Mouse (Mus musculus) heart, embryonic 11.5 days (tissue): ENCODE data around the gene Tgif2. TPM values are rescaled to one million over a fixed set of nuclear protein-coding genes. Genes with fewer than 3 reads are reported as not detected.
A peak's percentile ranks its signal among the peaks of the same experiment; 100 is the strongest.

Experiments used
- ATAC-seq: fragments of 200-750 bp; cut with Nextera tagmentation; replicated peaks from 2 replicates; pipeline ENCODE4 v1.8.0; 2017; ENCODE audit warnings: moderate library complexity; ENCODE audit not compliant: insufficient number of reproducible peaks, low FRiP score, low TSS enrichment
- H3K27ac ChIP-seq: fragments of 300-500 bp; sonication (generic); 2 replicates; pipeline ENCODE4 v1.5.1; 2014; ENCODE audit warnings: mild to moderate bottlenecking, low read depth, low read length
- H3K27me3 ChIP-seq: fragments of 300-500 bp; sonication (generic); 2 replicates; pipeline ENCODE4 v1.6.1; 2014; ENCODE audit warnings: mild to moderate bottlenecking, low read length, mixed read lengths; ENCODE audit not compliant: control insufficient read depth, insufficient read depth
- H3K36me3 ChIP-seq: fragments of 300-500 bp; sonication (generic); 2 replicates; pipeline ENCODE4 v1.6.1; 2014; ENCODE audit warnings: mild to moderate bottlenecking, low read length, moderate library complexity, mixed read lengths; ENCODE audit not compliant: control insufficient read depth, insufficient read depth
- H3K4me1 ChIP-seq: fragments of 300-500 bp; sonication (generic); 2 replicates; pipeline ENCODE4 v1.6.1; 2014; ENCODE audit warnings: low read length; ENCODE audit not compliant: control insufficient read depth, insufficient read depth
- H3K4me2 ChIP-seq: fragments of 300-500 bp; sonication (generic); 2 replicates; pipeline ENCODE4 v1.6.1; 2014; ENCODE audit warnings: mild to moderate bottlenecking, moderate library complexity
- H3K4me3 ChIP-seq: fragments of 300-500 bp; sonication (generic); 2 replicates; pipeline ENCODE4 v1.5.1; 2014; ENCODE audit warnings: low read depth, low read length
- H3K9ac ChIP-seq: fragments of 300-500 bp; sonication (generic); 2 replicates; pipeline ENCODE4 v1.6.1; 2014; ENCODE audit warnings: mild to moderate bottlenecking, low read depth, low read length, moderate library complexity
- H3K9me3 ChIP-seq: fragments of 300-500 bp; sonication (generic); replicated peaks from 2 replicates; pipeline ENCODE4 v1.6.1; 2016; ENCODE audit warnings: low read length; ENCODE audit not compliant: control insufficient read depth
- WGBS: fragments of 180-500 bp; shearing (Covaris S2); extraction: QIAGEN DNeasy Blood & Tissue Kit; methylation state at CpG from one replicate; pipeline ENCODE4 v1.1.7; 2014; ENCODE audit not compliant: insufficient replicate concordance; 5-methylcytosine and 5-hydroxymethylcytosine counted together
- polyA plus RNA-seq: library from polyadenylated mRNA; unstranded; fragments of >200 nt; fragmentation: Nextera tagmentation; extraction: Ambion mirVana; gene quantifications from 2 replicates; pipeline ENCODE4 v1.2.1, GENCODE M21; 2014

Tgif2 gene
- polyA plus RNA-seq, 1 experiment from 2014 or later = 42.7 TPM

DNA sequence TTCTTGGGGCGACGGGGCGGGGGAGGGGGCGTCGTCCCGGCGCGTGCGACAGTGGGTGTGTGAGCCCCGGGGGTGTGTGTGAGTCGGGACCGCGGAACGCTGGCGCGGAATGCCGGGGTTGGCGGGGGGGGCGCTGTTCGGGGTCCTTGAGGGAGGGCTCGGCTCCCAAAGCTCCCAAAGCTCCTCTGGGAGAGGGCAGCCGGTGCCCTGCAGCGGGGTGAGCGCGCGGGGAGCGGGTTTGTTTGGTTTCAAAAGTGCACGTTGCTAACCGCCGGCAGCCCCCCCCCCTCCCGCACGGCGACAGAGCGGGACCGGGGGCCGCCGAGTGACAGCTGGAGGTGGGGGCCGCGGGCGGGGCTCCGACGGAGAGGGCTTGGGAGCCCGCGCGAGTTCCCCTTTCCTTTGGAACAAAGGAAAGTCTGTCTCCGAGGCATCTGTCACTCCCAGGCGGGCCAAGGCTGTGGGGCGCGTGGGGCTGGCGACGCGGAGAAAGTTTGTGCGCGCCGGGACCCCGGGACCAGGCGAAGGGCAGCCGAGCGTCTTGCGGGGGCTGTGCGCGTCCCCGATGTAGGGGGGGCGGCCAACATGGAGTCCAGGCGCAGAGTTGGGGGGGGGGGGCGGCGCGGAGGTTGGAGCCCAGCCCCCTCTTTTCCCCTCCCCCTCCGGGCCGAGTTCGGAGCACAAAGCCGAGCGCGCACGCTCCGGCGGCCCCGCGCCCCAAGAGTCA lies 657 bp downstream of the Tgif2 start:
- peak; percentile 11; the same call in 1 of the 2 replicates for ATAC-seq
- WGBS = under 1% methylated on average over 47 of the region's 79 CpGs
- peaks cover 38% of the 10 kb centered on the region for H3K4me1 ChIP-seq

DNA sequence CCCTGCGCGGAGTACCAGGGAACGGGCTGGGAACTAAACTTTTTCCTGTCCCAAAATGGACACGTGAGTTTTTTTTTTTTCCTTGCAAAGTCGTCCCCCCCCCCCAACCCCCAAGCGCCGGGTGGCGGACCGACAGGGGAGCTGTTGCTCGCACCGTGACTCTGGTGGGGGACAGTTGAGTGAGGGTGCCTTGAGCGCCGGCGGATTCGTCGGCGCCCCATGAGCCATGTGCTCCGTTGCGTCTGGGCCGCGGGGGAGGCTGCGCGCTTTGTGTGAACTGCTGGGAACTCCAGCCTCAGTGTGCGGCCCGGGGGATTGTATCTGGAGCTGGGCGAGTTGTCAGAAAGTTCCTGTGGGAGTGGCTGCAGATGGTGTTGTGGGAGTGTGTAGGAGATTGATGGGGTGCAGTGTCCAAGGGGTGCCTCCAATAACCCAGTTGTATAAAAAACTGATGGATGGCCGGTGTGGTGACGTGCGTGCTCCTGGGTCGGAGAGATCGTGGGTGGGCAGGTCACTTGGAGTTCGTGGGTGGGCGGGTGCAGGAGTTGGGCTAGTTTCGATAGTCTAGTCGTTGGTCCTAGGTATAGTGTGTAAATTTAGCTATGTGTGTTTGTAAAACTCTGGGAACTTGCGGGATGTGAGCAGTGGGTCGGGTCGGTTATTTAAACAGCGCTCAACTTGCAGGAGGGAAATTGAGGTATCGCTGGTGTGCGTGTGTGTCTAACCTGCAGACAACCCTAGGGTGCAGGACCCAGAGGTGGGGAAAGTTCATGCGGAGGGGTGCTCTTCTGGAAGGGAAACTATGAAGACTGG lies 1.4 kb downstream of the Tgif2 start:
- peak overlapping the region; percentile 83 for H3K4me2 ChIP-seq
- 0 out of 2 replicates have a peak, but pooled peaks have one; percentile 3 for ATAC-seq
- no peaks in the 10 kb centered on the region for H3K9me3 ChIP-seq
- no peaks in the 10 kb centered on the region for H3K27me3 ChIP-seq
- peaks cover 8% of the 10 kb centered on the region; the same call in 1 of the 2 replicates for H3K36me3 ChIP-seq
- peaks cover 38% of the 10 kb centered on the region for H3K4me1 ChIP-seq
- H3K9ac ChIP-seq = peak overlapping the region; percentile 96
- under 1% methylated on average over 41 of the region's 42 CpGs for WGBS
- H3K4me3 ChIP-seq = peak overlapping the region; percentile 94
- peak overlapping the region; percentile 94 for H3K27ac ChIP-seq

More for the DNA sequence above, 657 bp downstream of the Tgif2 start:
- Histone ChIP-seq H3K9ac (peak overlapping the region; percentile 96), H3K27ac (peak overlapping the region; percentile 94), H3K4me2 (peak overlapping the region; percentile 83), H3K36me3 (peaks cover 10% of the 10 kb centered on the region; the same call in 1 of the 2 replicates), H3K4me3 (peak overlapping the region; percentile 94), H3K9me3 (no peaks in the 10 kb centered on the region), H3K27me3 (no peaks in the 10 kb centered on the region)

DNA sequence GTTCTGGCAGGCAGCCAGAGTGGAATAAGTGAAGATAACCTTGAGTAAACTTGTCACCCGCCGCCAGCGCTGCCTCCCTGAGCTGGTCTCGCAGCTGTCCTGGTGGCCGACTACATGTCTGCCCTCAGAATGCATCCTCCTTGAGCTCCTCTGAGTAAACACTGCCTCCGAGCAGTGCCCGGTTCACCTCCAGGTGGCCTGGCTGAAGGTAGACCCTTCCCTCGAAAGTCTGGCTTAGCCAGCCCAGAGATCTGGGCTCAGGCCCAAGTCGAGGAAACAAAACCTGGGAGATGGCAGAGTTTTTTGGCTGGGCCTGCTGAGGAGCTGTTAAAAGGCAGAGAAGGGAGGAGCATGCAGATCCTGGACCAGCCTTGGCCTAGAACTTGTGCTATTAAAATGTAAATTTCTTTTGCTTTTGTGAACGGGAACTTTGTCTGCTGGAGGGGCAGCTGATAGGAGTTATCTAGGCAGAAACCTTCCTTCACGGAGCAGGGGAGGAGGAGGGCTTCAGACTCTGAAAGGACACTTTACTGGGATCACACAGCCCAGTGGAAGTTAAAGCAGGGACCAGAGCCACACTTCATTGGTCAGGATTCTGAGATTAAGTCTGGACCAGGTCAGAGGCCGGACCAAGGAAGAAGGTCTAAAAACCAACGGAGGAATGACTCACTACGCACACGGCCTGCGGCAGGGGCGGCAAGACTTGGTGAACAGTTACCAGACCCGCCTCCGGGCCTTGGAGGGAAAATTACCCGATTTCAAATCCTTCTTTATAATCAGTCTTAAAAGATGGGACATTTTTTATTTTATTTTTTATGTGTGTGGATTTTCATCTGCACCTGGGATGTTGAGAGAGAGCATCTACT lies 2.3 kb downstream of the Tgif2 start:
- peaks cover 38% of the 10 kb centered on the region for H3K4me1 ChIP-seq
- H3K27ac ChIP-seq = peak overlapping the region; percentile 94
- H3K9me3 ChIP-seq = no peaks in the 10 kb centered on the region
- peaks cover 4% of the 10 kb centered on the region; the same call in 1 of the 2 replicates for H3K36me3 ChIP-seq
- ATAC-seq = 0 out of 2 replicates have a peak, but pooled peaks have one; percentile 5
- no peaks in the 10 kb centered on the region for H3K27me3 ChIP-seq
- peak overlapping the region; percentile 94 for H3K4me3 ChIP-seq
- H3K9ac ChIP-seq = peak overlapping the region; percentile 96
- peak overlapping the region; percentile 83 for H3K4me2 ChIP-seq
- WGBS = 2% methylated on average over 20 of the region's 20 CpGs

DNA sequence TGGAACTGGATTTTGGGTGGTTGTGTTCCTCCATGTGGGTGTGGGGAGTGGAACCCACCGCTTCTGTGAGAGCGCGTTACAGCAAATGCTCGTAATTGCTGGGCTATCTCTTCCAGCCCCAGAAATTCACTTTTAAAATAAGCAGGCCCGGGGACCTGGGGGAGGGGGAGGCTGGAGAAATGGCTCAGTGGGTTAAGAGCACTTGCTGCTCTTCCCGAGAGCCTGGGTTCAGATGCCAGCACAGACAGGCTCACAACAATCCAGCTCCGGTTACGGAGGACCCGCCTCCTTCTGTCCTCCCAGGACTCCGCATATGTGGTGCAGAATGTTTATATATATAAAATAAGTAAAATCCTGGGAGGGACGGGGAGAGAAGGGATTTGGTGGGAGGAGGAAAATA lies 2.9 kb downstream of the Tgif2 start:
- Histone ChIP-seq H3K27ac (peak overlapping the region; percentile 94; the same call in 1 of the 2 replicates), H3K4me3 (peak overlapping the region; percentile 94), H3K4me1 (peaks cover 38% of the 10 kb centered on the region), H3K9me3 (no peaks in the 10 kb centered on the region), H3K4me2 (peak overlapping the region; percentile 83), H3K27me3 (no peaks in the 10 kb centered on the region), H3K9ac (peak overlapping the region; percentile 96), H3K36me3 (peaks cover 8% of the 10 kb centered on the region; the same call in 1 of the 2 replicates)
- no peak for ATAC-seq
- WGBS = 11% methylated on average over 11 of the region's 11 CpGs

GRCm38 (mm10) chr2:156843331-156843730 lies 3.5 kb downstream of the Tgif2 start:
- peaks cover 38% of the 10 kb centered on the region for H3K4me1 ChIP-seq
- H3K27ac ChIP-seq = no peak overlapping the region

GRCm38 (mm10) chr2:156844715-156845114 lies 4.9 kb downstream of the Tgif2 start:
- H3K36me3 ChIP-seq = peaks cover 8% of the 10 kb centered on the region
- H3K9ac ChIP-seq = no peak overlapping the region
- no peak overlapping the region for H3K27ac ChIP-seq
- H3K4me1 ChIP-seq = peaks cover 30% of the 10 kb centered on the region
- 0 out of 2 replicates have a peak overlapping the region, but pooled peaks have one; percentile 11 for H3K4me2 ChIP-seq
- H3K27me3 ChIP-seq = no peaks in the 10 kb centered on the region
- no peaks in the 10 kb centered on the region for H3K9me3 ChIP-seq
- 62% methylated on average over 10 of the region's 10 CpGs for WGBS
- H3K4me3 ChIP-seq = no peak overlapping the region
- no peak for ATAC-seq

More at GRCm38 (mm10) chr2:156843331-156843730, 3.5 kb downstream of the Tgif2 start:
- WGBS = 75% methylated on average over 10 of the region's 10 CpGs
- Histone ChIP-seq H3K36me3 (peaks cover 8% of the 10 kb centered on the region; the same call in 1 of the 2 replicates), H3K4me2 (no peak overlapping the region; the same call in 1 of the 2 replicates), H3K27me3 (no peaks in the 10 kb centered on the region), H3K4me3 (no peak overlapping the region), H3K9me3 (no peaks in the 10 kb centered on the region), H3K9ac (no peak overlapping the region)
- ATAC-seq = no peak

GRCm38 (mm10) chr2:156847653-156848052 lies 7.8 kb downstream of the Tgif2 start:
- H3K9ac ChIP-seq = no peak overlapping the region
- H3K4me3 ChIP-seq = no peak overlapping the region
- peaks cover 23% of the 10 kb centered on the region for H3K36me3 ChIP-seq
- H3K4me2 ChIP-seq = no peak overlapping the region
- peaks cover 21% of the 10 kb centered on the region for H3K4me1 ChIP-seq
- H3K27me3 ChIP-seq = no peaks in the 10 kb centered on the region
- WGBS = 82% methylated on average over 6 of the region's 6 CpGs
- H3K27ac ChIP-seq = no peak overlapping the region
- H3K9me3 ChIP-seq = no peaks in the 10 kb centered on the region
- no peak for ATAC-seq
